Mouse (Mus musculus) heart, embryonic 14.5 days (tissue): ENCODE measurements at regions not wholly inside any gene's neighbourhood (a gene's known extent, or its start where the extent isn't known, plus 50 kb on each side); places are given as distances from the start of the nearest gene placed in this dataset.

Experiments
- ATAC-seq: fragments of 200-750 bp; cut with Nextera tagmentation; 2 replicates; pipeline ENCODE4 v1.8.0; 2017; ENCODE audit warnings: low read depth, moderate TSS enrichment; ENCODE audit not compliant: insufficient number of reproducible peaks, insufficient read depth, low FRiP score
- H3K27ac ChIP-seq, 2 experiments: fragments of 200-500 bp in 1 of 2; fragments of 300-500 bp in 1 of 2; sonication (generic) in 1 of 2; replicated peaks in 1 of 2; 2 replicates each; pipeline ENCODE4 v1.5.1; 2012 to 2014; ENCODE audit warnings: low read depth in 2 of 2, low read length in 2 of 2, control low read depth in 1 of 2, mild to moderate bottlenecking in 1 of 2, mixed read lengths in 1 of 2; ENCODE audit not compliant: control insufficient read depth in 1 of 2, insufficient read depth in 1 of 2
- H3K27me3 ChIP-seq: fragments of 300-500 bp; sonication (generic); 2 replicates; pipeline ENCODE4 v1.6.1; 2014; ENCODE audit warnings: mild to moderate bottlenecking, low read length, control low read depth; ENCODE audit not compliant: control insufficient read depth, insufficient read depth
- H3K36me3 ChIP-seq: fragments of 300-500 bp; sonication (generic); 2 replicates; pipeline ENCODE4 v1.6.1; 2014; ENCODE audit warnings: mild to moderate bottlenecking, control low read depth, low read length, mixed read lengths; ENCODE audit not compliant: control insufficient read depth, insufficient read depth
- H3K4me1 ChIP-seq, 2 experiments: fragments of 200-500 bp in 1 of 2; fragments of 300-500 bp in 1 of 2; sonication (generic) in 1 of 2; 2 replicates each; pipeline ENCODE4 v1.6.1; 2012 to 2014; ENCODE audit warnings: low read length in 2 of 2, control low read depth in 1 of 2, mixed read lengths in 1 of 2; ENCODE audit not compliant: control insufficient read depth in 2 of 2, insufficient read depth in 2 of 2
- H3K4me2 ChIP-seq: fragments of 300-500 bp; sonication (generic); 2 replicates; pipeline ENCODE4 v1.6.1; 2014; ENCODE audit warnings: mild to moderate bottlenecking, low read length
- H3K4me3 ChIP-seq, 2 experiments: fragments of 200-500 bp in 1 of 2; fragments of 300-500 bp in 1 of 2; sonication (generic) in 1 of 2; 2 replicates each; pipeline ENCODE4 v1.5.1; 2012 to 2014; ENCODE audit warnings: low read length in 2 of 2, mild to moderate bottlenecking in 2 of 2, control low read depth in 1 of 2, low read depth in 1 of 2, moderate library complexity in 1 of 2; ENCODE audit not compliant: control insufficient read depth in 1 of 2, insufficient read depth in 1 of 2
- H3K9ac ChIP-seq: fragments of 300-500 bp; sonication (generic); 2 replicates; pipeline ENCODE4 v1.6.1; 2014; ENCODE audit warnings: mild to moderate bottlenecking, low read length
- H3K9me3 ChIP-seq: fragments of 300-500 bp; sonication (generic); 2 replicates; pipeline ENCODE4 v1.6.1; 2016; ENCODE audit warnings: low read length, control low read depth; ENCODE audit not compliant: control insufficient read depth
- WGBS: fragments of 180-500 bp; shearing (Covaris S2); extraction: QIAGEN DNeasy Blood & Tissue Kit; methylation state at CpG from one replicate; pipeline ENCODE4 v1.1.7; 2014; 5-methylcytosine and 5-hydroxymethylcytosine counted together

GRCm38 (mm10) chr1:149463930-149464329, 497.2 kb downstream of the Pla2g4a start:
- no peaks in the 10 kb centered on the region for H3K4me1 ChIP-seq
- H3K9me3 ChIP-seq: no peaks in the 10 kb centered on the region
- H3K4me3 ChIP-seq: no peak overlapping the region
- no peak overlapping the region for H3K9ac ChIP-seq
- H3K27ac ChIP-seq: no peak overlapping the region
- H3K36me3 ChIP-seq: no peaks in the 10 kb centered on the region
- no peak overlapping the region for H3K4me2 ChIP-seq
- ATAC-seq: no peak
- no peaks in the 10 kb centered on the region for H3K27me3 ChIP-seq

- Histone ChIP-seq H3K4me2 (no peak overlapping the region), H3K36me3 (no peaks in the 10 kb centered on the region), H3K27me3 (no peaks in the 10 kb centered on the region), H3K9ac (no peak overlapping the region), H3K27ac (no peak overlapping the region), H3K9me3 (no peaks in the 10 kb centered on the region), H3K4me1 (no peaks in the 10 kb centered on the region), H3K4me3 (no peak overlapping the region)
- ATAC-seq: no peak
- WGBS: 84% methylated on average over 2 of the region's 2 CpGs
Measured at GRCm38 (mm10) chr1:149449801-149450493, 511.1 kb downstream of the Pla2g4a start.

- WGBS: 66% methylated on average over 5 of the region's 5 CpGs
- H3K4me2 ChIP-seq: no peak overlapping the region
- H3K4me1 ChIP-seq: no peaks in the 10 kb centered on the region
- no peak overlapping the region for H3K27ac ChIP-seq
- no peak overlapping the region for H3K9ac ChIP-seq
- no peaks in the 10 kb centered on the region for H3K9me3 ChIP-seq
- no peak for ATAC-seq
- no peaks in the 10 kb centered on the region for H3K27me3 ChIP-seq
- H3K36me3 ChIP-seq: no peaks in the 10 kb centered on the region
- no peak overlapping the region for H3K4me3 ChIP-seq
Measured at GRCm38 (mm10) chr1:149448516-149448915, 512.6 kb downstream of the Pla2g4a start.

GRCm38 (mm10) chr1:149411009-149411408, 550.1 kb downstream of the Pla2g4a start:
- Histone ChIP-seq H3K4me2 (no peak overlapping the region), H3K9me3 (no peaks in the 10 kb centered on the region), H3K4me3 (no peak overlapping the region), H3K27ac (peak overlapping the region in 1 of 2 experiments; percentile 59; a peak in 2 of 4 replicates), H3K4me1 (no peaks in the 10 kb centered on the region), H3K36me3 (no peaks in the 10 kb centered on the region), H3K9ac (no peak overlapping the region), H3K27me3 (no peaks in the 10 kb centered on the region)
- WGBS: 4% methylated on average over 1 of the region's 1 CpGs
- peak; percentile 83 for ATAC-seq

- Histone ChIP-seq H3K9ac (no peak overlapping the region), H3K36me3 (no peaks in the 10 kb centered on the region), H3K4me2 (no peak overlapping the region), H3K27ac (no peak overlapping the region), H3K27me3 (no peaks in the 10 kb centered on the region), H3K4me3 (no peak overlapping the region), H3K9me3 (no peaks in the 10 kb centered on the region), H3K4me1 (no peaks in the 10 kb centered on the region)
- no peak for ATAC-seq
- WGBS: 73% methylated on average over 1 of the region's 1 CpGs
Measured at GRCm38 (mm10) chr1:149405367-149405766, 555.7 kb downstream of the Pla2g4a start.

GRCm38 (mm10) chr1:149388706-149389105, 572.4 kb downstream of the Pla2g4a start:
- no peaks in the 10 kb centered on the region for H3K36me3 ChIP-seq
- 54% methylated on average over 3 of the region's 3 CpGs for WGBS
- no peak for ATAC-seq

GRCm38 (mm10) chr1:149351338-149351907, 609.7 kb downstream of the Pla2g4a start:
- ATAC-seq: no peak

More at GRCm38 (mm10) chr1:149388706-149389105, 572.4 kb downstream of the Pla2g4a start:
- Histone ChIP-seq H3K4me1 (no peaks in the 10 kb centered on the region), H3K4me2 (no peak overlapping the region), H3K9me3 (no peaks in the 10 kb centered on the region), H3K27me3 (no peaks in the 10 kb centered on the region), H3K27ac (no peak overlapping the region), H3K9ac (no peak overlapping the region), H3K4me3 (no peak overlapping the region)

GRCm38 (mm10) chr1:149347359-149347758, 613.7 kb downstream of the Pla2g4a start:
- no peak overlapping the region for H3K27ac ChIP-seq

More at GRCm38 (mm10) chr1:149351338-149351907, 609.7 kb downstream of the Pla2g4a start:
- Histone ChIP-seq H3K9ac (no peak overlapping the region), H3K27me3 (no peaks in the 10 kb centered on the region), H3K4me1 (no peaks in the 10 kb centered on the region), H3K27ac (no peak overlapping the region), H3K36me3 (no peaks in the 10 kb centered on the region), H3K9me3 (no peaks in the 10 kb centered on the region), H3K4me3 (no peak overlapping the region), H3K4me2 (no peak overlapping the region)

More at GRCm38 (mm10) chr1:149347359-149347758, 613.7 kb downstream of the Pla2g4a start:
- no peaks in the 10 kb centered on the region for H3K9me3 ChIP-seq
- no peak overlapping the region for H3K4me3 ChIP-seq
- H3K4me1 ChIP-seq: no peaks in the 10 kb centered on the region
- no peak for ATAC-seq
- no peaks in the 10 kb centered on the region for H3K36me3 ChIP-seq
- no peaks in the 10 kb centered on the region for H3K27me3 ChIP-seq
- H3K4me2 ChIP-seq: no peak overlapping the region
- no peak overlapping the region for H3K9ac ChIP-seq
- 73% methylated on average over 1 of the region's 1 CpGs for WGBS
